Mouse (Mus musculus): ENCODE results near the gene Eya2. TPM values are rescaled to one million over a fixed set of nuclear protein-coding genes. Genes with fewer than 3 reads are reported as not detected.

Gene Eya2
- polyA plus RNA-seq, 1 experiment from 2014 or later = 1.6 TPM

GRCm38 (mm10) chr2:165643596-165643995, 48.8 kb downstream of the Eya2 start:
- Histone ChIP-seq H3K27me3 (ENCODE audit: insufficient read depth, low read length) (no peaks in the 10 kb centered on the region), H3K27ac (ENCODE audit: low read depth) (no peak overlapping the region), H3K4me2 (no peak overlapping the region), H3K4me3 (ENCODE audit: low read depth, low read length) (no peak overlapping the region), H3K4me1 (ENCODE audit: insufficient read depth) (no peaks in the 10 kb centered on the region), H3K36me3 (ENCODE audit: insufficient read depth) (no peaks in the 10 kb centered on the region), H3K9me3 (ENCODE audit: low read depth, low read length) (no peaks in the 10 kb centered on the region), H3K9ac (no peak overlapping the region)
- DNase-seq (no peak), ATAC-seq (ENCODE audit: insufficient read depth) (no peak)
- 0 out of 2 replicates have a peak, but pooled peaks have one; percentile 1 for TF ChIP-seq CTCF (IDR thresholded peaks at IDR 0.05; ENCODE audit: low read depth)
- 46% methylated on average over 3 of the region's 3 CpGs for WGBS

GRCm38 (mm10) chr2:165644057-165644456, 49.2 kb downstream of the Eya2 start:
- no peaks in the 10 kb centered on the region for H3K4me1 ChIP-seq (ENCODE audit: insufficient read depth)
- peak; percentile 62 for ATAC-seq (ENCODE audit: insufficient read depth)
- WGBS = 39% methylated on average over 9 of the region's 9 CpGs
- no peak for TF ChIP-seq CTCF (IDR thresholded peaks at IDR 0.05; ENCODE audit: low read depth)
- H3K27ac ChIP-seq (ENCODE audit: low read depth) = no peak overlapping the region
- no peak for DNase-seq
- H3K9ac ChIP-seq = no peak overlapping the region
- H3K4me2 ChIP-seq = no peak overlapping the region
- H3K27me3 ChIP-seq (ENCODE audit: insufficient read depth, low read length) = no peaks in the 10 kb centered on the region
- no peak overlapping the region for H3K4me3 ChIP-seq (ENCODE audit: low read depth, low read length)
- no peaks in the 10 kb centered on the region for H3K9me3 ChIP-seq (ENCODE audit: low read depth, low read length)
- no peaks in the 10 kb centered on the region for H3K36me3 ChIP-seq (ENCODE audit: insufficient read depth)

- DNase-seq (no peak), ATAC-seq (ENCODE audit: insufficient read depth) (no peak)
- no peaks in the 10 kb centered on the region for H3K27me3 ChIP-seq (ENCODE audit: insufficient read depth, low read length)
- no peak overlapping the region for H3K27ac ChIP-seq (ENCODE audit: low read depth)
- no peak overlapping the region for H3K9ac ChIP-seq
- H3K36me3 ChIP-seq (ENCODE audit: insufficient read depth) = no peaks in the 10 kb centered on the region
- no peak for TF ChIP-seq CTCF (IDR thresholded peaks at IDR 0.05; ENCODE audit: low read depth)
- H3K4me3 ChIP-seq (ENCODE audit: low read depth, low read length) = no peak overlapping the region
- no peaks in the 10 kb centered on the region for H3K9me3 ChIP-seq (ENCODE audit: low read depth, low read length)
- H3K4me1 ChIP-seq (ENCODE audit: insufficient read depth) = peaks cover 16% of the 10 kb centered on the region
- WGBS = 23% methylated on average over 11 of the region's 11 CpGs
- no peak overlapping the region for H3K4me2 ChIP-seq
These were observed 56.2 kb downstream of the Eya2 start for GRCm38 (mm10) chr2:165651031-165651430.

- no peaks in the 10 kb centered on the region for H3K9me3 ChIP-seq (ENCODE audit: low read depth, low read length)
- no peak overlapping the region for H3K4me2 ChIP-seq
- no peak overlapping the region for H3K27ac ChIP-seq (ENCODE audit: low read depth)
- no peaks in the 10 kb centered on the region for H3K27me3 ChIP-seq (ENCODE audit: insufficient read depth, low read length)
- no peak for TF ChIP-seq CTCF (IDR thresholded peaks at IDR 0.05; ENCODE audit: low read depth)
- DNase-seq = no peak
- H3K4me1 ChIP-seq (ENCODE audit: insufficient read depth) = peaks cover 16% of the 10 kb centered on the region
- H3K4me3 ChIP-seq (ENCODE audit: low read depth, low read length) = no peak overlapping the region
- WGBS = 49% methylated on average over 6 of the region's 6 CpGs
- H3K9ac ChIP-seq = no peak overlapping the region
- ATAC-seq (ENCODE audit: insufficient read depth) = peak; percentile 15; the same call in 1 of the 2 replicates
- H3K36me3 ChIP-seq (ENCODE audit: insufficient read depth) = no peaks in the 10 kb centered on the region
These were observed 57.4 kb downstream of the Eya2 start for GRCm38 (mm10) chr2:165652281-165652680.

- Histone ChIP-seq H3K27me3 (ENCODE audit: insufficient read depth, low read length) (no peaks in the 10 kb centered on the region), H3K4me3 (ENCODE audit: low read depth, low read length) (no peak overlapping the region), H3K36me3 (ENCODE audit: insufficient read depth) (no peaks in the 10 kb centered on the region), H3K9ac (no peak overlapping the region), H3K27ac (ENCODE audit: low read depth) (no peak overlapping the region), H3K4me2 (peak overlapping the region; percentile 12; the same call in 1 of the 2 replicates), H3K4me1 (ENCODE audit: insufficient read depth) (peaks cover 18% of the 10 kb centered on the region), H3K9me3 (ENCODE audit: low read depth, low read length) (no peaks in the 10 kb centered on the region)
- peak; percentile 53 for DNase-seq
- 14% methylated on average over 14 of the region's 14 CpGs for WGBS
- TF ChIP-seq CTCF (IDR thresholded peaks at IDR 0.05; ENCODE audit: low read depth) = no peak
- peak; percentile 52 for ATAC-seq (ENCODE audit: insufficient read depth)
These were observed 58.4 kb downstream of the Eya2 start for GRCm38 (mm10) chr2:165653001-165653921.

- WGBS = 39% methylated on average over 9 of the region's 9 CpGs
- ATAC-seq (ENCODE audit: insufficient read depth) (no peak), DNase-seq (no peak)
- H3K9me3 ChIP-seq (ENCODE audit: low read depth, low read length) = no peaks in the 10 kb centered on the region
- no peak overlapping the region for H3K4me2 ChIP-seq
- no peaks in the 10 kb centered on the region for H3K27me3 ChIP-seq (ENCODE audit: insufficient read depth, low read length)
- H3K9ac ChIP-seq = no peak overlapping the region
- H3K36me3 ChIP-seq (ENCODE audit: insufficient read depth) = no peaks in the 10 kb centered on the region
- peaks cover 18% of the 10 kb centered on the region for H3K4me1 ChIP-seq (ENCODE audit: insufficient read depth)
- no peak for TF ChIP-seq CTCF (IDR thresholded peaks at IDR 0.05; ENCODE audit: low read depth)
- H3K4me3 ChIP-seq (ENCODE audit: low read depth, low read length) = no peak overlapping the region
- H3K27ac ChIP-seq (ENCODE audit: low read depth) = no peak overlapping the region
These were observed 59.3 kb downstream of the Eya2 start for GRCm38 (mm10) chr2:165654151-165654550.

GRCm38 (mm10) chr2:165654696-165655491, 60.1 kb downstream of the Eya2 start:
- DNase-seq (no peak), ATAC-seq (ENCODE audit: insufficient read depth) (no peak)
- H3K9ac ChIP-seq = no peak overlapping the region
- no peak overlapping the region for H3K4me3 ChIP-seq (ENCODE audit: low read depth, low read length)
- WGBS = 76% methylated on average over 10 of the region's 10 CpGs
- peaks cover 18% of the 10 kb centered on the region for H3K4me1 ChIP-seq (ENCODE audit: insufficient read depth)
- no peaks in the 10 kb centered on the region for H3K27me3 ChIP-seq (ENCODE audit: insufficient read depth, low read length)
- no peak for TF ChIP-seq CTCF (IDR thresholded peaks at IDR 0.05; ENCODE audit: low read depth)
- no peaks in the 10 kb centered on the region for H3K36me3 ChIP-seq (ENCODE audit: insufficient read depth)
- H3K4me2 ChIP-seq = no peak overlapping the region
- no peak overlapping the region for H3K27ac ChIP-seq (ENCODE audit: low read depth)
- no peaks in the 10 kb centered on the region for H3K9me3 ChIP-seq (ENCODE audit: low read depth, low read length)

Measured in lung, embryonic 14.5 days (tissue).